Mouse (Mus musculus) hindbrain, embryonic 12.5 days (tissue): ENCODE measurements around the gene Pcdh15. TPM values are rescaled to one million over a fixed set of nuclear protein-coding genes. Genes with fewer than 3 reads are reported as not detected.

ENCODE experiments used
- ATAC-seq: fragments of 200-750 bp; cut with Nextera tagmentation; 2 replicates; pipeline ENCODE4 v1.8.0; 2017; ENCODE audit warnings: moderate TSS enrichment; ENCODE audit not compliant: low FRiP score
- H3K27ac ChIP-seq: fragments of 300-500 bp; sonication (generic); 2 replicates; pipeline ENCODE4 v1.5.1; 2016; ENCODE audit warnings: mild to moderate bottlenecking
- H3K27me3 ChIP-seq: fragments of 300-500 bp; sonication (generic); 2 replicates; pipeline ENCODE4 v1.6.1; 2016; ENCODE audit warnings: mild to moderate bottlenecking
- H3K36me3 ChIP-seq: fragments of 300-500 bp; sonication (generic); 2 replicates; pipeline ENCODE4 v1.6.1; 2016; ENCODE audit warnings: mild to moderate bottlenecking
- H3K4me1 ChIP-seq: fragments of 300-500 bp; sonication (generic); 2 replicates; pipeline ENCODE4 v1.6.1; 2016
- H3K4me2 ChIP-seq: fragments of 300-500 bp; sonication (generic); replicated peaks from 2 replicates; pipeline ENCODE4 v1.6.1; 2016; ENCODE audit warnings: mild to moderate bottlenecking
- H3K4me3 ChIP-seq: fragments of 300-500 bp; sonication (generic); 2 replicates; pipeline ENCODE4 v1.5.1; 2016; ENCODE audit warnings: mild to moderate bottlenecking
- H3K9ac ChIP-seq: fragments of 300-500 bp; sonication (generic); 2 replicates; pipeline ENCODE4 v1.6.1; 2016; ENCODE audit warnings: mild to moderate bottlenecking, moderate library complexity
- H3K9me3 ChIP-seq: fragments of 300-500 bp; sonication (generic); replicated peaks from 2 replicates; pipeline ENCODE4 v1.6.1; 2016; ENCODE audit warnings: mild to moderate bottlenecking
- WGBS: fragments of 180-500 bp; shearing (Covaris S2); methylation state at CpG from one replicate; pipeline ENCODE4 v1.1.7; 2016; 5-methylcytosine and 5-hydroxymethylcytosine counted together
- polyA plus RNA-seq: library from polyadenylated mRNA; unstranded; fragments of >200 nt; fragmentation: Nextera tagmentation; extraction: Ambion mirVana; gene quantifications from 2 replicates; pipeline ENCODE4 v1.2.1, GENCODE M21; 2016

The Pcdh15 gene
- polyA plus RNA-seq, 1 experiment from 2014 or later, result 4.9 TPM

DNA sequence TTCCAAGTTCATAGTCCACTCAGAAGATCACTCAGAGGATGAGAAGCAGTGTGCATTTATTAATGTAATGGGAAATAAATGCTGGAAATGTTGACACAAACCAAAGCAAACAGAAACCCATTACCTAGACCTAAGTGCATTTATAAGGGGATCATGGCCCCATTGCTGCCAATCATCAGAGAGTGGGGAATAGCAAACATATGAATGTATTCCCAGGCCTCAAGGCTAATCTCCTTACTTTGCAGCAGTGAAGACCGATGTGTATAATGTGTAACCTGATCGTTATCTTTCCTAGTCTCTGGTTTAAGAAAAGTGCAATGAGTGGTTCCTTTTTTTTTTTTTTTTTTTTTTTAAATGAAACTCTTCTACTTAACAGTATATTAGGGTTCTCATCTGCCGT lies 745.9 kb downstream of the Pcdh15 start:
- no peaks in the 10 kb centered on the region for H3K27me3 ChIP-seq
- no peaks in the 10 kb centered on the region for H3K36me3 ChIP-seq
- no peak overlapping the region for H3K4me3 ChIP-seq
- H3K27ac ChIP-seq, result no peak overlapping the region
- no peaks in the 10 kb centered on the region for H3K4me1 ChIP-seq
- no peak overlapping the region for H3K9ac ChIP-seq
- H3K9me3 ChIP-seq, result no peaks in the 10 kb centered on the region
- H3K4me2 ChIP-seq, result no peak overlapping the region
- 84% methylated on average over 3 of the region's 3 CpGs for WGBS
- ATAC-seq, result no peak

DNA sequence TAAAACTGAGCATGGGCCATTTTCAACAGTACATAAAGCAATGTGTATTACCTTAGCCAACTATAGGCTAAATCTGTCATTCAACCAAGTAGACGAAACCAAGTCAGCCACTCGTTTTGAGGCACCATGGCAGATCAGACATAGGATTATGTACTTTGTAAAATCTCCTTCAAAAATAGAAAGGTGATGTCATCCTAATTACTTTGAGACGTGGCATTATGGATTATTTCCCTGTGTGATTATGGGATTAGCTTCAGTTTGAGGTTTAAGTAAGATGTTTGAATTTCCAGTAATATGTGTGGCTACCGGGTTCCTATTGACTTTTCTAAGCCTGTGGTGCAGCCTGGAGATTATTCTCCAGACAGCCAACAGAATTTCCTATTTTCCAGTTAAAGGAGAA lies 763.0 kb downstream of the Pcdh15 start:
- Histone ChIP-seq H3K9ac (no peak overlapping the region), H3K36me3 (no peaks in the 10 kb centered on the region), H3K4me2 (no peak overlapping the region), H3K27ac (no peak overlapping the region), H3K4me3 (no peak overlapping the region), H3K4me1 (no peaks in the 10 kb centered on the region), H3K9me3 (no peaks in the 10 kb centered on the region), H3K27me3 (no peaks in the 10 kb centered on the region)
- ATAC-seq, result no peak
- 83% methylated on average over 4 of the region's 4 CpGs for WGBS

DNA sequence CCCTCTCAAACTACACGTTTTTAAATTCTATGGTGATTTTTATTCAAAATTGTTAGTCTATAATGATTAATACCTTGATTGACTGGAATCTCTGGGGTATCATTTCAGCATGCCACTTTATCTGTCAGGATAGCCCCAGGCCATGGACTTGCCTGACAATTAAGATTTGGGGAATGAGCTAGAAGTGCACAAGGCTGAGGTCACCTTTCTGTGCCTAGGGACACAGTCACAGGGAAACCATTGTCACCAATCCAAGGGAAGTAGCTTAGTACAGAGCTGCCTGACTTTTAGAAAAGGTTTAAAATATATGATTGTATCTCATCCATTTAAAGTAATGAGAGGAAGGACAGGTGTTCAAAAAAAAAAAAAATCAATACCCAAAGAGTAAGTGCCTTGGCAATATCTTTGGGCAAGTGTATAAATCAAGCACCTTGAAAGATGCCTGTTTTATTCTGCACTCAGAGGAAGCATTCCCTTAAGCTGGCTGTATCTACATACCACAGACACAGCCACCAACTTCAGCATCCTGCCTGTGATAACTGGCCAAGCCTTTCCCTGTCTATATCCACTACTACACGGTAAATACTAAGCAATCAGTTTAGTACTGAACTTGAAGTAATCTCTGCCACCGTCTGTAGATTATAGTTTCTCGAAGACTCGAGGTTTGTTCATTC lies 779.0 kb downstream of the Pcdh15 start:
- no peaks in the 10 kb centered on the region for H3K27me3 ChIP-seq
- WGBS, result 70% methylated on average over 5 of the region's 5 CpGs
- no peaks in the 10 kb centered on the region for H3K4me1 ChIP-seq
- H3K4me2 ChIP-seq, result no peak overlapping the region
- peak; percentile 60 for ATAC-seq
- no peaks in the 10 kb centered on the region for H3K36me3 ChIP-seq
- no peak overlapping the region for H3K9ac ChIP-seq
- no peaks in the 10 kb centered on the region for H3K9me3 ChIP-seq
- no peak overlapping the region for H3K4me3 ChIP-seq
- H3K27ac ChIP-seq, result no peak overlapping the region

- peak; percentile 81 for ATAC-seq
- no peak overlapping the region for H3K4me2 ChIP-seq
- 64% methylated on average over 4 of the region's 4 CpGs for WGBS
- no peak overlapping the region for H3K4me3 ChIP-seq
- no peaks in the 10 kb centered on the region for H3K36me3 ChIP-seq
- H3K27me3 ChIP-seq, result no peaks in the 10 kb centered on the region
- H3K9me3 ChIP-seq, result no peaks in the 10 kb centered on the region
- H3K27ac ChIP-seq, result no peak overlapping the region
- H3K9ac ChIP-seq, result no peak overlapping the region
- no peaks in the 10 kb centered on the region for H3K4me1 ChIP-seq
Observed at GRCm38 (mm10) chr10:73878729-73879067, 779.6 kb downstream of the Pcdh15 start.

DNA sequence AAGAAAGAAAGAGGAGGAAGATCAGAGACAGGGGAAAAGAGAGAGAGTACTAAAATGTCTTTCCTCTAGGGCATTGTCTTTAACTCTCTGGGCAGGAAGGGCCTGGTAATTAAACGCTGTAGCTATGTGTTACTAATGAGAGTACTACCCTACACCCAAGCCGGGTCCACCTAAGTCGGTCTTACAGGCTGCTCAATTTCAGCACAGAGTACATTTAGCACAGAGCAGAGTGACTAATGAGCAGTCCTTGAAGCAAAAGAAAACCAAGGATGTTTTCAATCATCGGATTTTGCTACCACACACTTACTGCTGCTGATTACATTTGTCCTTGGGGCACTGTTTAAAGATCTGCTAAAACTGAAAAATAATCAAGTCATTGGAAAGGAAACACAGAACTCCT lies 788.6 kb downstream of the Pcdh15 start:
- Histone ChIP-seq H3K4me1 (no peaks in the 10 kb centered on the region), H3K4me2 (no peak overlapping the region), H3K27ac (no peak overlapping the region), H3K9ac (no peak overlapping the region), H3K9me3 (no peaks in the 10 kb centered on the region), H3K27me3 (no peaks in the 10 kb centered on the region), H3K4me3 (no peak overlapping the region), H3K36me3 (no peaks in the 10 kb centered on the region)
- WGBS, result 77% methylated on average over 4 of the region's 4 CpGs
- ATAC-seq, result no peak

DNA sequence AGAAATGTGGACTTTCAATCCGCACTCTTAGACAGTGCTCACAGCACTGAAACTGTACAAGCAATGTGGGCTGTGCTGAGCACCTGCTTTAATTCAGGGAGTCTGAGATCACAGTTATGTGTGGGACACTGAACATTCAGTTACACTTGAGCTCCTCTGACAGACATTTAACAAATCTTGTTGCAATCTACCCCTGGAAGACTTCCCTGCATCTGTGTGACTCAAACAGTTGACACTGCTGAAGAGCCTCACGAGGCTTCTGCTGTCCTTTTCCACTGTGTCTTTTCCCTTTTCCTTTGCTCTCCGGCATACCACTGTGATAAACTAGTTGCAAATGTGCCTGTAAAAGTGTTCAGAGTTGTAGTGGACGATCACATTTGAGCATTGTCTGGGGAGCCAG lies 793.1 kb downstream of the Pcdh15 start:
- H3K9ac ChIP-seq, result no peak overlapping the region
- no peaks in the 10 kb centered on the region for H3K4me1 ChIP-seq
- no peaks in the 10 kb centered on the region for H3K27me3 ChIP-seq
- H3K4me3 ChIP-seq, result no peak overlapping the region
- no peak overlapping the region for H3K27ac ChIP-seq
- H3K9me3 ChIP-seq, result no peaks in the 10 kb centered on the region
- H3K36me3 ChIP-seq, result no peaks in the 10 kb centered on the region
- no peak overlapping the region for H3K4me2 ChIP-seq
- ATAC-seq, result no peak
- WGBS, result 86% methylated on average over 4 of the region's 4 CpGs

DNA sequence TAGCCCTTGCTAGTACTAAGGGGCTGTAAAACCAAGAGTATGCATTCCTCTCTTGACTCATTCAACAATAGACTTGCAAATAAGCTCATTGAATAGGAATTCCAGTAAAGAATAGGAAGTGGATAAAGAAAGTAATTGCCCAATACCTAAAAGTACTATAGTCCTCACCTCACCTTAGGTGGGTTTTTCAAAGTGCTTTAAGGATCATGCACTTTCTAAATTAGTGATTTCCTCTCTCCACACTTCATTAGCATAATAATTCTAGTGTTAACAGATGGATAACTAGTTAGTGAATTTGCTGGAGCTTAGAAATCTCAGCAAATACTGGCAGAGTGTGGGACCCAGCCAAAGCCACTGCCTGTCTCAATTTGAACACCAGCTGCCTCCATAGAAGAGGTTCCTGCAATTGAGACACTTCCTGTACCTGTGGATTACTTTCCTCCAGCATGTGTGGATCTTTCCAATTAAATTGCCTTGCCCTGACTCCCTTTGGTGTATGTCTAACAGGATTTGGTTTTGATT lies 797.0 kb downstream of the Pcdh15 start:
- no peaks in the 10 kb centered on the region for H3K9me3 ChIP-seq
- ATAC-seq, result no peak
- H3K4me2 ChIP-seq, result no peak overlapping the region
- H3K36me3 ChIP-seq, result no peaks in the 10 kb centered on the region
- H3K4me3 ChIP-seq, result no peak overlapping the region
- no peak overlapping the region for H3K9ac ChIP-seq
- no peaks in the 10 kb centered on the region for H3K27me3 ChIP-seq
- H3K4me1 ChIP-seq, result no peaks in the 10 kb centered on the region
- no peak overlapping the region for H3K27ac ChIP-seq

DNA sequence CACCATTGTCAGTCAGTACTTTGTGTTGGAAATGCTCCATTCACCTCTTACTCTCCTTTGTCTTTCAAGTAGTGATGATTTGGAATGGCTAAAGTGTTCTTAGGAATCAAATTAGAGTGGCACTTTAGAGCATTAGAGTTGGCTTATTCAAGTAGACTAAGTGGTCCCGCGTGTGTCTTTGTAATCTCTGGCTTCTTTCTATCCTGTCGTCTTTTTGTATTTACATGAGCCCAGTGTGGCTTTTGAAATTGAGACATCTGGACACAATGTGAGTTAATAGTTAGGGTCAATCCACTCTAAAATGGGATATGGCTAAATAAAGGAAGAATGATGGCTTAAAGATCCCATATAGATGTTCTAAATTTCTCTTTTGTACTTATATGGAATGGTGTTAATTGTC lies 800.0 kb downstream of the Pcdh15 start:
- no peak overlapping the region for H3K9ac ChIP-seq
- ATAC-seq, result no peak
- H3K4me3 ChIP-seq, result no peak overlapping the region
- H3K36me3 ChIP-seq, result no peaks in the 10 kb centered on the region
- no peaks in the 10 kb centered on the region for H3K9me3 ChIP-seq
- no peak overlapping the region for H3K4me2 ChIP-seq
- WGBS, result 57% methylated on average over 3 of the region's 3 CpGs
- no peaks in the 10 kb centered on the region for H3K4me1 ChIP-seq
- H3K27ac ChIP-seq, result no peak overlapping the region
- no peaks in the 10 kb centered on the region for H3K27me3 ChIP-seq

- Histone ChIP-seq H3K36me3 (no peaks in the 10 kb centered on the region), H3K27ac (no peak overlapping the region), H3K27me3 (no peaks in the 10 kb centered on the region), H3K4me2 (no peak overlapping the region), H3K9ac (no peak overlapping the region), H3K4me1 (no peaks in the 10 kb centered on the region), H3K9me3 (no peaks in the 10 kb centered on the region), H3K4me3 (no peak overlapping the region)
- 71% methylated on average over 1 of the region's 1 CpGs for WGBS
- ATAC-seq, result no peak
Observed at GRCm38 (mm10) chr10:73907626-73908025, 808.5 kb downstream of the Pcdh15 start.

DNA sequence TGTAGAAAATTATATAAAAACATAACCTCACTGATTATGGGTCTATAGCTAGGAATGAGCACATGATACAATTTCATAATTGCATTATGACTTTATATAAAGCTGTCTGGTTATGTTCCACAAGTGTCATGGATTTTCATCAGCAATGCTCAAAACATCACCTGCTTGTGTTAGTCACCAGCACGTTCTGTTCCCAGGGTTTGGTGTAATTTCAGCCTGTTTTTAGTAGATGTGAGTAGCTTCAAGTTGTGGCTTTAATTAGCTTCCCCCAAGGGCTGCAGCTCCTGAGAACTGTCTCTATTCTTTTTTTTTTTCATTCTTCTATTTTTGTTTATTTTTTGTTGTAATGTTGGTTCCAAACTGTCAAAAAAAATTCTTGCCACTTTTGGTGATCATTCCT lies 809.4 kb downstream of the Pcdh15 start:
- Histone ChIP-seq H3K4me2 (no peak overlapping the region), H3K4me1 (no peaks in the 10 kb centered on the region), H3K36me3 (no peaks in the 10 kb centered on the region), H3K9me3 (no peaks in the 10 kb centered on the region), H3K4me3 (no peak overlapping the region), H3K9ac (no peak overlapping the region), H3K27ac (no peak overlapping the region), H3K27me3 (no peaks in the 10 kb centered on the region)
- WGBS, result 74% methylated on average over 1 of the region's 1 CpGs
- ATAC-seq, result no peak

- no peak for ATAC-seq
- Histone ChIP-seq H3K4me1 (no peaks in the 10 kb centered on the region), H3K9ac (no peak overlapping the region), H3K9me3 (no peaks in the 10 kb centered on the region), H3K27me3 (no peaks in the 10 kb centered on the region), H3K27ac (no peak overlapping the region), H3K36me3 (no peaks in the 10 kb centered on the region), H3K4me3 (no peak overlapping the region), H3K4me2 (no peak overlapping the region)
- WGBS, result 83% methylated on average over 4 of the region's 4 CpGs
Observed at GRCm38 (mm10) chr10:73915170-73915569, 816.0 kb downstream of the Pcdh15 start.

DNA sequence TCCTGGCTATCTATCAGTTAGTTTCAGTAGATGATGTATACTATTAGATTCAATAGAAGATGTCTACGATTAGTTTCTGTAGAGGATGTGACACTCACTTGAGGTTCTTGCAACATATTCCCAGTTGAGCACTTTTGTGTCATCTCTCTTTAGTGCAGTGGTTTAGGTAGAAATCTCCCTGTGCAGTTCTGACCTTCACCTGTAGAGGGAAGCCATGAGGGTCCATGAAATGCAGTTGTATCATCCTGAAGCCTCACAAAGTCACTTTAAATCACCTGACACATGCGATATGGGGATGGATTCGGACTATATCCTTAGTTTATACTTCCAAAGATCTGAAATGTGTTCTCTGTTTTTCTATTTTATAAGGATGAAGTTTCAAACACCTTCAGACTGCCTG lies 822.4 kb downstream of the Pcdh15 start:
- H3K4me1 ChIP-seq, result no peaks in the 10 kb centered on the region
- no peaks in the 10 kb centered on the region for H3K36me3 ChIP-seq
- no peak overlapping the region for H3K4me3 ChIP-seq
- ATAC-seq, result no peak
- WGBS, result 71% methylated on average over 3 of the region's 3 CpGs
- H3K4me2 ChIP-seq, result no peak overlapping the region
- no peak overlapping the region for H3K9ac ChIP-seq
- H3K27me3 ChIP-seq, result no peaks in the 10 kb centered on the region
- no peaks in the 10 kb centered on the region for H3K9me3 ChIP-seq
- no peak overlapping the region for H3K27ac ChIP-seq

- Histone ChIP-seq H3K4me2 (no peak overlapping the region), H3K4me1 (no peaks in the 10 kb centered on the region), H3K27ac (no peak overlapping the region), H3K4me3 (no peak overlapping the region), H3K27me3 (no peaks in the 10 kb centered on the region), H3K36me3 (no peaks in the 10 kb centered on the region), H3K9me3 (no peaks in the 10 kb centered on the region), H3K9ac (no peak overlapping the region)
- 67% methylated on average over 1 of the region's 1 CpGs for WGBS
- no peak for ATAC-seq
Observed at GRCm38 (mm10) chr10:73928672-73929071, 829.5 kb downstream of the Pcdh15 start.
